Mouse (Mus musculus): ENCODE data around the gene Agpat4. TPM values are rescaled to one million over a fixed set of nuclear protein-coding genes. Genes with fewer than 3 reads are reported as not detected.

Gene Agpat4
- polyA plus RNA-seq, 1 experiment from 2014 or later: 5.8 TPM

DNA sequence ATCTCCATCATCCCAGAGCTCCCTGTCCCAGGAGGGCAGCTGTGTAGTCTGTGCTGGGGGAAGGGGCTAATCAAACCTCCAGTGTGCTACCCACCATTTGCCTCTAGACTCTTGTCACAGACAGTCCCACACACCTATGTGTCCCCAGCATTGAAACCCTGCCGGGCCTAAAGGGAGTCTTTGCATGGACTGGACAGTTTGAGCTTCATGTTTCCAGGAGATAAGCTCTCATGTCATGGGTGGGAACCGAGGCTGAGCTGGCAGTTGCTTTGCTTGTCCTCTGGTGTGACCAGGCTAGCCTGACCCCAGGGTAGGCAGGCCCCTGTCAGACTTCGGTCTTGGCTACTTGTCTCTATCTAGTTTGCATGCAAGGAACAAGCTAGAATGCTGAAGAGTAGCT lies 87.7 kb downstream of the Agpat4 start:
- no peaks in the 10 kb centered on the region for H3K36me3 ChIP-seq (ENCODE audit: control insufficient read depth, insufficient read depth)
- H3K4me1 ChIP-seq (replicated peaks; ENCODE audit: control insufficient read depth, insufficient read depth, low read length): peaks cover 19% of the 10 kb centered on the region
- no peak overlapping the region for H3K4me2 ChIP-seq (replicated peaks; ENCODE audit: low read depth)
- 52% methylated on average over 3 of the region's 3 CpGs for WGBS
- H3K9me3 ChIP-seq (ENCODE audit: control insufficient read depth): no peaks in the 10 kb centered on the region
- H3K27me3 ChIP-seq (replicated peaks; ENCODE audit: control insufficient read depth, insufficient read depth, low read length): no peaks in the 10 kb centered on the region
- no peak overlapping the region for H3K9ac ChIP-seq (ENCODE audit: low read depth, low read length)
- TF ChIP-seq CTCF (IDR thresholded peaks at IDR 0.05; ENCODE audit: low read depth): no peak
- H3K4me3 ChIP-seq (ENCODE audit: low read depth, low read length): no peak overlapping the region
- H3K27ac ChIP-seq (ENCODE audit: low read depth, low read length): peak overlapping the region; percentile 21; the same call in 1 of the 2 replicates
- ATAC-seq: no peak

DNA sequence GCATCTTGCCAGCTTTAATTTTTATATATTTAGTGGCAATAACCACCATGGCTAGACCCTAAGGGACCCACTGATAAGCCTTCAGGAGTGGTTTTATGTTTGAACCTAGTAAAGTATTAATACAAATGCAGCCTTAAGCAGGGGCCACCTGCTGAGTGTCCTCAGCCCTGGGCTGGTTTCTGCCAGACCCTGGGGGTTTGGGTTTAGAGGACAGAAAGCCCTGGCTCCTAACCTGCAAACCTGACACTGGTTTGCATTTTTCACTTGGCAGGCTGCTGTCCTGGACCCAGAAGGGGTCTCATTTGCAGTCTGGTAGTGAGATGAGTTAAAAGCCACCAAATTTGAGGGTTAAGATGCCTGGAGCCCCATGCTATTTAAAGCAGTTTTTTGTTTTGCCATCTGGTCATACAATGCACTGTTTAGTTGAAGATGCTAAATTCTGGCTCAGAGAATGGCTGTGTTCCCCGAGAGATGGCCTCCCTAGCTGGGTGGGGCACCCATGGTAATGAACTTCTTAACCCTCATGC lies 88.6 kb downstream of the Agpat4 start:
- Histone ChIP-seq H3K9me3 (ENCODE audit: control insufficient read depth) (no peaks in the 10 kb centered on the region), H3K4me3 (ENCODE audit: low read depth, low read length) (no peak overlapping the region), H3K27me3 (replicated peaks; ENCODE audit: control insufficient read depth, insufficient read depth, low read length) (no peaks in the 10 kb centered on the region), H3K36me3 (ENCODE audit: control insufficient read depth, insufficient read depth) (no peaks in the 10 kb centered on the region), H3K9ac (ENCODE audit: low read depth, low read length) (no peak overlapping the region), H3K4me1 (replicated peaks; ENCODE audit: control insufficient read depth, insufficient read depth, low read length) (peaks cover 19% of the 10 kb centered on the region), H3K4me2 (replicated peaks; ENCODE audit: low read depth) (no peak overlapping the region), H3K27ac (ENCODE audit: low read depth, low read length) (no peak overlapping the region)
- 17% methylated on average over 1 of the region's 1 CpGs for WGBS
- TF ChIP-seq CTCF (IDR thresholded peaks at IDR 0.05; ENCODE audit: low read depth): no peak
- no peak for ATAC-seq

DNA sequence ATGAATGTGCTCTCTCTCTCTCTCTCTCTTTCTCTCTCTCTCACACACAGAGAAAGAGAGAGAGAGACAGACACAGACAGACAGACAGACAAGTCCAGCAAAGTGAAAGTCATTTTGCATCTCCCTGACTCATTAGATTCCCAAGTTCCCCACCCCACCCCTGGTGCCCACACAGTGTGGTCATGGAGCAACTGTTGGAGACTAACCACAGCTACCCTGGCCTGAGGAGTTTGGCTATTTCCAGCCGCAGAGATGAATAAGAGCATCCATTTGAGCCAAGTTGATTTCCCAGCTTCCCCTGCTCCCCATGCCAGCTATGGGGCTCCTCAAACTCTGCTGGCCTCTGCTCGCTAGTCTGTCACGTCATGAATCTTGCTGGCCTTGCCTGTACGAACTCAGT lies 91.0 kb downstream of the Agpat4 start:
- 80% methylated on average over 4 of the region's 4 CpGs for WGBS
- Histone ChIP-seq H3K4me2 (replicated peaks; ENCODE audit: low read depth) (no peak overlapping the region), H3K36me3 (ENCODE audit: control insufficient read depth, insufficient read depth) (no peaks in the 10 kb centered on the region), H3K4me3 (ENCODE audit: low read depth, low read length) (no peak overlapping the region), H3K4me1 (replicated peaks; ENCODE audit: control insufficient read depth, insufficient read depth, low read length) (peaks cover 17% of the 10 kb centered on the region), H3K27me3 (replicated peaks; ENCODE audit: control insufficient read depth, insufficient read depth, low read length) (no peaks in the 10 kb centered on the region), H3K9me3 (ENCODE audit: control insufficient read depth) (no peaks in the 10 kb centered on the region), H3K9ac (ENCODE audit: low read depth, low read length) (no peak overlapping the region), H3K27ac (ENCODE audit: low read depth, low read length) (no peak overlapping the region)
- TF ChIP-seq CTCF (IDR thresholded peaks at IDR 0.05; ENCODE audit: low read depth): no peak
- ATAC-seq: no peak

DNA sequence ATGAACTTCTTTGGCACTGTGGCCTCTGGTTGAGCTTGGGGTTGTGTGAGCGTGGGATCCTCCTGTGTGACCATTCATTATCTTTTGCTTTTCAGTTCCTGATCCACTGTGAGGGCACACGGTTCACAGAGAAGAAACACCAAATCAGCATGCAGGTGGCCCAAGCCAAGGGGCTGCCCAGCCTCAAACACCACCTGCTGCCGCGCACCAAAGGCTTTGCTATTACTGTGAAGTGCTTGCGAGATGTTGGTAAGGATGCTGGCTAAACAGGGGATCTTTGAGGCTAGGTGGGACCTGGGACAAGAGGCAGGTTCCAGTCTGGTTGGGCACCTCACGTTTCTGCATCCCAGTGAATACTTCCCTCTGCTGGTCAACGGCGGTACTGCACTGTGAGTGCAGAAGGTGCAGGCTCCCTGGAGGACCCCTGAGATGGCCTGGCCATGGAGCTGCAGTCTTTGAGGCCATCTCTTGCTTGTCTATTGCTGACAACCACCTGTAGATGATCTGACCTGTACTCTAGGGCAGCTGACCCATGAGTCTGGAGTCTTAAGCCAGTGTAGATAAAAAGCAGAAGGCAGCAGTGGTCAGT lies 92.1 kb downstream of the Agpat4 start:
- peaks cover 7% of the 10 kb centered on the region for H3K4me1 ChIP-seq (replicated peaks; ENCODE audit: control insufficient read depth, insufficient read depth, low read length)
- no peak overlapping the region for H3K27ac ChIP-seq (ENCODE audit: low read depth, low read length)
- H3K4me3 ChIP-seq (ENCODE audit: low read depth, low read length): no peak overlapping the region
- no peak; the same call in 1 of the 2 replicates for ATAC-seq
- TF ChIP-seq CTCF (IDR thresholded peaks at IDR 0.05; ENCODE audit: low read depth): peak; percentile 99
- no peaks in the 10 kb centered on the region for H3K36me3 ChIP-seq (ENCODE audit: control insufficient read depth, insufficient read depth)
- no peak overlapping the region for H3K9ac ChIP-seq (ENCODE audit: low read depth, low read length)
- WGBS: 35% methylated on average over 8 of the region's 8 CpGs
- H3K27me3 ChIP-seq (replicated peaks; ENCODE audit: control insufficient read depth, insufficient read depth, low read length): no peaks in the 10 kb centered on the region
- no peaks in the 10 kb centered on the region for H3K9me3 ChIP-seq (ENCODE audit: control insufficient read depth)
- no peak overlapping the region for H3K4me2 ChIP-seq (replicated peaks; ENCODE audit: low read depth)

DNA sequence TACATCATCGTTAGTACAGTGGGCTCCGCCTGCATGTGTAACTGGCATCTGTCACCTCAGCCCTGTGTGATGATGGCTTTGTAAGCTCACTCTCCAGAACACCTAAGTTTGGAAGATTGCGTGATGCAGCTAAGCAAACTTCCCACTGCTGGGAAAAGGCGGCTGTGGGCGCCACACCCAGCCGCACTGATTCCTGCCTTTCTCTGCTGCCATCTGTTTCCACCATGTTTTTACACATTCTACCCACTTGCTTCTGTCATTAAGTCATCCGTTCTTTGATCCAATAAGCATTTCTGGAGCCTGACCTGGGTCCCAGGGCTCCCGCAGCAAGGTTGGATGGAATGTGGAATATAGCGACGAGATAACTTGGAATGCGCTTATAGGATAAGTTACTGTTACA lies 93.4 kb downstream of the Agpat4 start:
- H3K27ac ChIP-seq (ENCODE audit: low read depth, low read length): no peak overlapping the region
- H3K9ac ChIP-seq (ENCODE audit: low read depth, low read length): no peak overlapping the region
- peaks cover 4% of the 10 kb centered on the region; the same call in 1 of the 2 replicates for H3K36me3 ChIP-seq (ENCODE audit: control insufficient read depth, insufficient read depth)
- no peak for ATAC-seq
- no peaks in the 10 kb centered on the region for H3K9me3 ChIP-seq (ENCODE audit: control insufficient read depth)
- no peak for TF ChIP-seq CTCF (IDR thresholded peaks at IDR 0.05; ENCODE audit: low read depth)
- 93% methylated on average over 11 of the region's 11 CpGs for WGBS
- no peak overlapping the region for H3K4me2 ChIP-seq (replicated peaks; ENCODE audit: low read depth)
- no peaks in the 10 kb centered on the region for H3K4me1 ChIP-seq (replicated peaks; ENCODE audit: control insufficient read depth, insufficient read depth, low read length)
- H3K4me3 ChIP-seq (ENCODE audit: low read depth, low read length): no peak overlapping the region
- no peaks in the 10 kb centered on the region for H3K27me3 ChIP-seq (replicated peaks; ENCODE audit: control insufficient read depth, insufficient read depth, low read length)

DNA sequence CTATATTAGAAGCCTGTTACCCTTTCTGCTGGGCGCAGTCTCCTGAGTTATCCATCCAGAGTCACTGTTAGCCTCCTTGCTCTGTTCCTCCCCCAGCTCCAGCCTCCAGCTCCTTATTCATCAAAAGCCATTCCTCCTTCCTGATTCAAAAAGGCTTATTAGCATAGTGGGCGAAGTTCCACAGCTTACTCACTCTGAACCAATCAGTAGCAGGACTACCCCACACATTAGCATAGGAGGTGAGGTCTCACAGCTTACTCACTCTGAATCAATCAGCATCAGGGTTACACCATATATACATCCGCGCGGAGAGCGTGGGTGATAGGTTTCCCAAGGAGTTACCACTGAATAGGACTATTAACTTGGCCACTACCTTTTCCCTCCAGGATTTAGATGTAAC lies 93.8 kb downstream of the Agpat4 start:
- 88% methylated on average over 6 of the region's 6 CpGs for WGBS
- TF ChIP-seq CTCF (IDR thresholded peaks at IDR 0.05; ENCODE audit: low read depth): no peak
- peaks cover 8% of the 10 kb centered on the region; the same call in 1 of the 2 replicates for H3K36me3 ChIP-seq (ENCODE audit: control insufficient read depth, insufficient read depth)
- no peak overlapping the region for H3K27ac ChIP-seq (ENCODE audit: low read depth, low read length)
- no peak for ATAC-seq
- no peaks in the 10 kb centered on the region for H3K27me3 ChIP-seq (replicated peaks; ENCODE audit: control insufficient read depth, insufficient read depth, low read length)
- H3K4me2 ChIP-seq (replicated peaks; ENCODE audit: low read depth): no peak overlapping the region
- no peaks in the 10 kb centered on the region for H3K9me3 ChIP-seq (ENCODE audit: control insufficient read depth)
- H3K4me1 ChIP-seq (replicated peaks; ENCODE audit: control insufficient read depth, insufficient read depth, low read length): no peaks in the 10 kb centered on the region
- no peak overlapping the region for H3K9ac ChIP-seq (ENCODE audit: low read depth, low read length)
- H3K4me3 ChIP-seq (ENCODE audit: low read depth, low read length): no peak overlapping the region
